ENCODE assay signal across 24 mouse cellular contexts in the genomic region with DNA sequence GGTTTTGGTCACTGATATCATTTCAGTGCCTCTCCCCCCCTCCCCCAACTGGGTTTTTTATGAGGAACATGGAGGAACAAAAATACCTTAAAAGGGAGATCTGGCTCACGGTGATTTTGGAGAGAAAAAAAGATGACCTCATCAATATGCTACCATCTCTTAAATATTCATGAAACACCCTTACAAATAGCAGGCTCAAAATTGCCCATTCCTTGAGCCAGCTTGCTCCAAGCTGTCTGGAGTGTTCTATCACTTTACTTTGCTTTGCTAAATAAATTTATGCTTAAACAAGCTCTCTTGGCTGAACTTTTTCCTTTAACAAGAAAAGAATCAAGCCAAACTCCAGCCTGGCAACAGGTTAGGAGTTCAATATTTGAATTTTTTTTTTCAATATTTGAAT.
DNase-seq lines count a peak whose midpoint lies in the region; ATAC-seq and TF ChIP-seq lines count a peak whose summit lies in the region.
"Had no signal": no experiment of that assay in that cellular context is flagged by ENCODE, and none has a peak within 500 bp of the region (broad histone marks: within the 10 kb centered on the region; RNA-seq: fewer than 3 reads in every experiment).

No protein-coding gene starts in this region.

- H3K9me3 ChIP-seq in forebrain, embryonic 13.5 days (replicated peaks): no peaks in the 10 kb centered on the region
- no peaks in the 10 kb centered on the region for H3K9me3 ChIP-seq in forebrain, embryonic 10.5 days
- H3K9me3 ChIP-seq in forebrain, embryonic 15.5 days: no peaks in the 10 kb centered on the region
- H3K9me3 ChIP-seq in forebrain, postnatal 0 days (ENCODE audit: low read length): no peaks in the 10 kb centered on the region
- H3K9me3 ChIP-seq: embryonic facial prominence, embryonic 13.5 days; embryonic facial prominence, embryonic 15.5 days; G1E had no signal

- H3K9ac ChIP-seq in forebrain, embryonic 13.5 days: no peak overlapping the region
- no peak overlapping the region for H3K9ac ChIP-seq in forebrain, embryonic 15.5 days (replicated peaks)
- H3K9ac ChIP-seq in forebrain, postnatal 0 days: no peak overlapping the region
- H3K9ac ChIP-seq: embryonic facial prominence, embryonic 13.5 days; embryonic facial prominence, embryonic 15.5 days had no signal

- H3K4me3 ChIP-seq in forebrain, embryonic 13.5 days: no peak overlapping the region
- no peak overlapping the region for H3K4me3 ChIP-seq in forebrain, embryonic 10.5 days
- no peak overlapping the region for H3K4me3 ChIP-seq in forebrain, embryonic 15.5 days
- no peak overlapping the region for H3K4me3 ChIP-seq in forebrain, postnatal 0 days (ENCODE audit: low read depth, low read length)
- H3K4me3 ChIP-seq: embryonic facial prominence, embryonic 13.5 days; embryonic facial prominence, embryonic 15.5 days; erythroblast, embryonic 14.5 days had no signal

- DNase-seq in forebrain, embryonic 10.5 days (ENCODE audit: extremely low spot score, low spot score): no peak
- DNase-seq in forebrain, postnatal 0 days: no peak
- DNase-seq in brain, embryonic 14.5 days (ENCODE audit: low read depth): peak; percentile 77
- DNase-seq: adrenal gland, adult 8-10 months; adrenal gland, postnatal 14 days; adrenal gland, postnatal 36 days; B cell, adult 2 months; cerebellum, adult 11 months; cerebellum, adult 18-20 months; cerebellum, adult 8-10 months; cerebellum, adult 9-11 months; cerebellum, postnatal 14 days; cerebellum, postnatal 36 days; embryo, embryonic 11 days had no signal

- no peak for TF ChIP-seq CTCF in forebrain, postnatal 0 days (IDR thresholded peaks at IDR 0.05; ENCODE audit: low read depth)
- TF ChIP-seq CTCF in brain, embryonic 14.5 days (IDR thresholded peaks at IDR 0.05; ENCODE audit: borderline replicate concordance, extremely low read depth, insufficient read depth, insufficient read length): no peak

- no peaks in the 10 kb centered on the region for H3K27me3 ChIP-seq in forebrain, embryonic 13.5 days
- no peaks in the 10 kb centered on the region for H3K27me3 ChIP-seq in forebrain, embryonic 10.5 days (ENCODE audit: poor library complexity, severe bottlenecking)
- no peaks in the 10 kb centered on the region for H3K27me3 ChIP-seq in forebrain, embryonic 15.5 days
- no peaks in the 10 kb centered on the region for H3K27me3 ChIP-seq in forebrain, postnatal 0 days (ENCODE audit: insufficient read depth, low read length)
- H3K27me3 ChIP-seq: CH12.LX; embryonic facial prominence, embryonic 13.5 days; embryonic facial prominence, embryonic 15.5 days; Patski had no signal

- H3K4me1 ChIP-seq in forebrain, embryonic 13.5 days: peaks cover 9% of the 10 kb centered on the region; the same call in 1 of the 2 replicates
- H3K4me1 ChIP-seq in forebrain, embryonic 10.5 days: peaks cover 6% of the 10 kb centered on the region; the same call in 1 of the 2 replicates
- H3K4me1 ChIP-seq in forebrain, embryonic 15.5 days: peaks cover 9% of the 10 kb centered on the region
- no peaks in the 10 kb centered on the region for H3K4me1 ChIP-seq in forebrain, postnatal 0 days (ENCODE audit: insufficient read depth)
- H3K4me1 ChIP-seq: embryonic facial prominence, embryonic 13.5 days; embryonic facial prominence, embryonic 15.5 days had no signal

- H3K27ac ChIP-seq in forebrain, embryonic 13.5 days: no peak overlapping the region
- H3K27ac ChIP-seq in forebrain, embryonic 10.5 days: no peak overlapping the region
- H3K27ac ChIP-seq in forebrain, embryonic 15.5 days (replicated peaks): no peak overlapping the region
- H3K27ac ChIP-seq in forebrain, postnatal 0 days (ENCODE audit: low read depth, low read length): no peak overlapping the region
- H3K27ac ChIP-seq: embryonic facial prominence, embryonic 13.5 days; embryonic facial prominence, embryonic 15.5 days had no signal

- ATAC-seq in forebrain, embryonic 13.5 days: peak; percentile 73; the same call in 1 of the 2 replicates
- ATAC-seq in forebrain, embryonic 15.5 days (replicated peaks): peak; percentile 71
- ATAC-seq in forebrain, postnatal 0 days: no peak
- ATAC-seq: activated CD4-positive, CD25-positive, alpha-beta regulatory T cell, adult 4 months; CD4-positive, CD25-positive, alpha-beta regulatory T cell, adult 4 months; Patski had no signal

- no peak for TF ChIP-seq POLR2A in brain, embryonic 14.5 days (IDR thresholded peaks at IDR 0.05; ENCODE audit: borderline replicate concordance, extremely low read depth, insufficient read depth, insufficient read length, poor library complexity, severe bottlenecking)

- no peak overlapping the region for H3K4me2 ChIP-seq in forebrain, embryonic 13.5 days
- H3K4me2 ChIP-seq in forebrain, embryonic 15.5 days (replicated peaks): no peak overlapping the region
- no peak overlapping the region for H3K4me2 ChIP-seq in forebrain, postnatal 0 days (ENCODE audit: low read depth)
- H3K4me2 ChIP-seq: embryonic facial prominence, embryonic 13.5 days; embryonic facial prominence, embryonic 15.5 days had no signal

- H3K36me3 ChIP-seq in forebrain, embryonic 13.5 days (ENCODE audit: poor library complexity, severe bottlenecking): no peaks in the 10 kb centered on the region
- no peaks in the 10 kb centered on the region for H3K36me3 ChIP-seq in forebrain, embryonic 10.5 days (replicated peaks)
- H3K36me3 ChIP-seq in forebrain, embryonic 15.5 days: no peaks in the 10 kb centered on the region
- no peaks in the 10 kb centered on the region for H3K36me3 ChIP-seq in forebrain, postnatal 0 days (ENCODE audit: insufficient read depth)
- H3K36me3 ChIP-seq: embryonic facial prominence, embryonic 13.5 days; embryonic facial prominence, embryonic 15.5 days; G1E had no signal

- 39% methylated on average over 1 of the region's 1 CpGs for WGBS in forebrain, embryonic 13.5 days
- 79% methylated on average over 1 of the region's 1 CpGs for WGBS in forebrain, embryonic 10.5 days
- WGBS in forebrain, embryonic 15.5 days: 19% methylated on average over 1 of the region's 1 CpGs
- WGBS in forebrain, postnatal 0 days: 17% methylated on average over 1 of the region's 1 CpGs
